Mouse (Mus musculus) stomach, postnatal 0 days (tissue): Measurements from ENCODE around the gene Nek8. TPM values are rescaled to one million over a fixed set of nuclear protein-coding genes. Genes with fewer than 3 reads are reported as not detected.

Experiments
- ATAC-seq: fragments of 200-750 bp; cut with Nextera tagmentation; 2 replicates; pipeline ENCODE4 v1.8.0; 2017; ENCODE audit not compliant: low FRiP score, low TSS enrichment
- DNase-seq: peaks from one replicate; pipeline ENCODE4 v3.0.0-alpha.2; 2016; ENCODE audit warnings: low spot score
- H3K27ac ChIP-seq: fragments of 300-500 bp; sonication (generic); replicated peaks from 2 replicates; pipeline ENCODE4 v1.5.1; 2014; ENCODE audit warnings: mild to moderate bottlenecking, control low read depth
- H3K27me3 ChIP-seq: fragments of 300-500 bp; sonication (generic); 2 replicates; pipeline ENCODE4 v1.6.1; 2014; ENCODE audit warnings: low read length; ENCODE audit not compliant: control insufficient read depth, insufficient read depth
- H3K36me3 ChIP-seq: fragments of 300-500 bp; sonication (generic); 2 replicates; pipeline ENCODE4 v1.6.1; 2014; ENCODE audit warnings: low read length, mixed read lengths; ENCODE audit not compliant: control insufficient read depth, insufficient read depth
- H3K4me1 ChIP-seq: fragments of 300-500 bp; sonication (generic); replicated peaks from 2 replicates; pipeline ENCODE4 v1.6.1; 2014; ENCODE audit warnings: antibody characterized with exemption; ENCODE audit not compliant: control insufficient read depth, insufficient read depth
- H3K4me2 ChIP-seq: fragments of 300-500 bp; sonication (generic); replicated peaks from 2 replicates; pipeline ENCODE4 v1.6.1; 2014; ENCODE audit warnings: low read depth, mild to moderate bottlenecking, control low read depth, moderate library complexity
- H3K4me3 ChIP-seq: fragments of 300-500 bp; sonication (generic); 2 replicates; pipeline ENCODE4 v1.5.1; 2014; ENCODE audit warnings: low read depth, low read length, control low read depth
- H3K9ac ChIP-seq: fragments of 300-500 bp; sonication (generic); 2 replicates; pipeline ENCODE4 v1.6.1; 2014; ENCODE audit warnings: mild to moderate bottlenecking, low read length, control low read depth, mixed read lengths
- H3K9me3 ChIP-seq: fragments of 300-500 bp; sonication (generic); 2 replicates; pipeline ENCODE4 v1.6.1; 2016; ENCODE audit warnings: low read length; ENCODE audit not compliant: control insufficient read depth
- CTCF ChIP-seq: IDR thresholded peaks from 2 replicates; pipeline ENCODE4 v1.5.1; 2016; ENCODE audit warnings: antibody characterized with exemption, low read depth, mild to moderate bottlenecking, moderate library complexity
- EP300 ChIP-seq: optimal IDR thresholded peaks from 2 replicates; pipeline ENCODE3; 2016; ENCODE audit warnings: antibody characterized with exemption
- WGBS: fragments of 180-500 bp; shearing (Covaris S2); extraction: QIAGEN DNeasy Blood & Tissue Kit; methylation state at CpG from one replicate; pipeline ENCODE4 v1.1.7; 2014; 5-methylcytosine and 5-hydroxymethylcytosine counted together
- polyA plus RNA-seq: library from polyadenylated mRNA; unstranded; fragments of >200 nt; fragmentation: Nextera tagmentation; extraction: Ambion mirVana; gene quantifications from 2 replicates; pipeline ENCODE4 v1.2.1, GENCODE M21; 2015

The Nek8 gene
- polyA plus RNA-seq, result 6.4 and 7.4 TPM in 2 replicates

GRCm38 (mm10) chr11:78176402-78176862 is at the start of gene Nek8, which contains the start of gene Tlcd1:
Nek8 (minus strand) TSS chr11:78176675.
Tlcd1 (plus strand) TSS chr11:78176711.
- under 1% methylated on average over 32 of the region's 32 CpGs for WGBS
- DNase-seq, result peak; percentile 93
- Histone ChIP-seq H3K9me3 (no peaks in the 10 kb centered on the region), H3K36me3 (no peaks in the 10 kb centered on the region), H3K4me1 (no peaks in the 10 kb centered on the region), H3K4me3 (peak within 1 kb of the TSS; percentile 58), H3K27ac (peak within 1 kb of the TSS; percentile 97), H3K4me2 (peak within 1 kb of the TSS; percentile 95), H3K9ac (peak within 1 kb of the TSS; percentile 67), H3K27me3 (no peaks in the 10 kb centered on the region)
- peak; percentile 58 for ATAC-seq
- no peak for TF ChIP-seq CTCF
- no peak for TF ChIP-seq EP300

- Histone ChIP-seq H3K4me3 (no peak overlapping the region), H3K9me3 (no peaks in the 10 kb centered on the region), H3K27ac (no peak overlapping the region), H3K27me3 (no peaks in the 10 kb centered on the region), H3K9ac (no peak overlapping the region), H3K4me2 (no peak overlapping the region), H3K4me1 (no peaks in the 10 kb centered on the region), H3K36me3 (peaks cover 64% of the 10 kb centered on the region)
- no peak for TF ChIP-seq EP300
- no peak for TF ChIP-seq CTCF
- WGBS, result 85% methylated on average over 4 of the region's 4 CpGs
- DNase-seq, result no peak
- ATAC-seq, result no peak
Measured at GRCm38 (mm10) chr11:78223586-78223985, 47.1 kb upstream of the Nek8 start.

DNA sequence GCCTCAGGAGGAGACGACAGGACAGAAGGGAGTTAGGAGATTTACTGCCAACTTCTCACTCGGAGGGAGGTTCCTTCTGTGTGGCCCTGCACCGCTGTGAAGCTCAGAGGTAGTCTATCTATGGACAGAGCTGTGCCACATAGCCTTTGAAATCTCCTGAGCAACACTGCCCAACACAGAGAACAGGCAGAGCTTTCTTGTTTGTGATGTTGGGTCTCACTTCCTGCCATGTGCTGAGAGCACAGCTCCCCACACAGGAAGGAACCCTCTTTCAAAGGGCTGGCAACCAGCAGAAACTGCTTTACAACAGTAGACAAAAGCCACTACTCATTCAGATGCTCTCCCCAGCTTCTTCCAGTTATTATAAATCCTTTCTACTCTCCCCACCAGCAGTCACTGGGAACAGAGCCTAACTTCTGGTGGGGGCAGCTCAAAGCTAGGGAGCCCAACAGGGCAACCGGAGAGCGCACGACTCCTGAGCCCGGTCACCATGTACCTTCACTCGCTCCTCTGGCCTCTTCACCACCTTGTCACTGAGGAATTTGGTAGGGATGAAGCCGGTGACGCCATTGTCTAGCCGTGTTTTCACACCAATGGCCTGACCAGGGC is 39.3 kb upstream of the Nek8 start:
- peaks cover 52% of the 10 kb centered on the region for H3K36me3 ChIP-seq
- no peak overlapping the region for H3K9ac ChIP-seq
- H3K9me3 ChIP-seq, result no peaks in the 10 kb centered on the region
- no peak overlapping the region for H3K4me3 ChIP-seq
- no peak overlapping the region for H3K27ac ChIP-seq
- ATAC-seq (no peak), DNase-seq (no peak)
- 90% methylated on average over 11 of the region's 11 CpGs for WGBS
- TF ChIP-seq CTCF (no peak), EP300 (no peak)
- no peak overlapping the region for H3K4me2 ChIP-seq
- H3K27me3 ChIP-seq, result no peaks in the 10 kb centered on the region
- H3K4me1 ChIP-seq, result no peaks in the 10 kb centered on the region

- Histone ChIP-seq H3K36me3 (peaks cover 50% of the 10 kb centered on the region), H3K4me3 (no peak overlapping the region), H3K27me3 (no peaks in the 10 kb centered on the region), H3K27ac (no peak overlapping the region), H3K9me3 (no peaks in the 10 kb centered on the region), H3K9ac (no peak overlapping the region), H3K4me2 (no peak overlapping the region), H3K4me1 (no peaks in the 10 kb centered on the region)
- no peak for DNase-seq
- no peak for TF ChIP-seq CTCF
- no peak for TF ChIP-seq EP300
- WGBS, result 91% methylated on average over 14 of the region's 14 CpGs
- ATAC-seq, result no peak
Measured at GRCm38 (mm10) chr11:78213086-78213817, 36.8 kb upstream of the Nek8 start.

GRCm38 (mm10) chr11:78211513-78211912 is 35.0 kb upstream of the Nek8 start:
- H3K36me3 ChIP-seq, result peaks cover 57% of the 10 kb centered on the region
- no peak overlapping the region for H3K4me3 ChIP-seq
- no peaks in the 10 kb centered on the region for H3K27me3 ChIP-seq
- ATAC-seq, result 0 out of 2 replicates have a peak, but pooled peaks have one; percentile 63
- 66% methylated on average over 5 of the region's 5 CpGs for WGBS
- H3K27ac ChIP-seq, result no peak overlapping the region
- H3K4me1 ChIP-seq, result no peaks in the 10 kb centered on the region
- no peak overlapping the region for H3K9ac ChIP-seq
- TF ChIP-seq EP300 (no peak), CTCF (no peak)
- DNase-seq, result peak; percentile 72
- no peak overlapping the region for H3K4me2 ChIP-seq
- H3K9me3 ChIP-seq, result no peaks in the 10 kb centered on the region

DNA sequence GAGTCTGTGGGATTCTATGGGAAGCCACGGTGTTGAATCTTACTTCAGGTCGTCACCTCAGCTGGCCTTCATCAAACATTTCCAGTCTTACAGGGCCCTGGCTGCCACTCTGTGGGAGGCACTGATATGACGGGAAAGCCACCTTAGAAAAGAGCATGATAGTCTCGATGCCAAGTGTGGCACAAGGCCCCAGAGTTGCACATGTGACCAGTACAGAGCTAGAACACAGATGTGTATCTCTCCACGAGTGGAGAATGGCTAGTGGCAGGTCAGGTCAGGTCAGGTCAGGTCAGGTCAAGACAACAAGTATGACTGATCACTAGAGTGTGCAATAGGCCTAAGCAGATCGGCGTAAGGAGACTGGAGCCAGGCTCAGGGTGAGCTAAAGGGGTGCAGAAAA is 34.1 kb upstream of the Nek8 start:
- ATAC-seq, result peak; percentile 15; the same call in 1 of the 2 replicates
- no peak overlapping the region for H3K27ac ChIP-seq
- no peaks in the 10 kb centered on the region for H3K4me1 ChIP-seq
- no peak for DNase-seq
- no peak overlapping the region for H3K4me2 ChIP-seq
- no peak overlapping the region for H3K9ac ChIP-seq
- no peaks in the 10 kb centered on the region for H3K27me3 ChIP-seq
- H3K36me3 ChIP-seq, result peaks cover 59% of the 10 kb centered on the region
- no peaks in the 10 kb centered on the region for H3K9me3 ChIP-seq
- 59% methylated on average over 7 of the region's 7 CpGs for WGBS
- TF ChIP-seq EP300, result no peak
- no peak for TF ChIP-seq CTCF
- H3K4me3 ChIP-seq, result no peak overlapping the region
